In the genomic region with DNA sequence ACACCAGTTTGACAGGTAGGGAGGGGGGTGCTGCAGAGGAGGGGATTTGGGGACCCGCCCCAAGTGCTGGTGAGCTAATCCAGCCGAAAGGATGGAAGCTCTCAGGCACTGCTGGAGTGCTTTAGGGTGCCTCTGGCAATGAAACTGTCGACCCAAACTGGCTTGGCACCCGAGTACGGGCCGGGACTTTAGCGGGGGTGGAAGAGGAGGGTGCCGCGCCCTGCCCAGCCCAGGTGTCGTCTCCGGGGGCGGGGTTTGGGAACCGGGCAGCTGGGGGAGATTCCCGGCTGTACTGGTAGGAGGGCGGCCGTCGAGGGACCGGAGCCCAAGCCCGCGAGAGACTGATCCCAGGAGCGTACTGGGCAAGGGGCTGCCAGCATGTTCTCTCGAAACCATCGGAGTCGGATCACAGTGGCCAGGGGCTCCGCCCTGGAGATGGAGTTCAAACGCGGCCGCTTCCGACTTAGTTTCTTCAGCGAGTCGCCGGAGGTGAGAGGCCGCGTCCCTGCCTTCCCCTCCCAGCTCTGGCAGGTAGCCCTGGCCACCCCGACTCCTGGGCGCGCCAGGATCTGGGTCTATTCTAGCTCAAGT, we compare ENCODE assay signal across 7 mouse cellular contexts. TPM values are rescaled to one million over a fixed set of nuclear protein-coding genes. Genes with fewer than 3 reads are reported as not detected.
A peak's percentile ranks its signal among the peaks of the same experiment; 100 is the strongest.
DNase-seq lines count a peak whose midpoint lies in the region; ATAC-seq lines count a peak whose summit lies in the region.

No protein-coding gene starts in this region.

- peak; percentile 19 for ATAC-seq in activated CD4-positive, CD25-positive, alpha-beta regulatory T cell, adult 4 months
- ATAC-seq in embryonic facial prominence, embryonic 12.5 days (ENCODE audit: insufficient number of reproducible peaks, insufficient read depth, low FRiP score, low TSS enrichment), result no peak
- ATAC-seq in midbrain, embryonic 11.5 days (ENCODE audit: low FRiP score), result no peak

- H3K9me3 ChIP-seq in embryonic facial prominence, embryonic 12.5 days, result no peaks in the 10 kb centered on the region
- H3K9me3 ChIP-seq in midbrain, embryonic 11.5 days (ENCODE audit: control insufficient read depth, low read length), result no peaks in the 10 kb centered on the region

- no peaks in the 10 kb centered on the region for H3K36me3 ChIP-seq in embryonic facial prominence, embryonic 12.5 days
- H3K36me3 ChIP-seq in midbrain, embryonic 11.5 days (ENCODE audit: control insufficient read depth, insufficient read depth, low read length), result no peaks in the 10 kb centered on the region

- peaks cover 39% of the 10 kb centered on the region for H3K4me1 ChIP-seq in embryonic facial prominence, embryonic 12.5 days
- peaks cover 36% of the 10 kb centered on the region for H3K4me1 ChIP-seq in midbrain, embryonic 11.5 days (ENCODE audit: control insufficient read depth, insufficient read depth, low read length)

- H3K27me3 ChIP-seq in embryonic facial prominence, embryonic 12.5 days, result no peaks in the 10 kb centered on the region
- H3K27me3 ChIP-seq in midbrain, embryonic 11.5 days (ENCODE audit: control insufficient read depth, insufficient read depth, low read length), result peaks cover 7% of the 10 kb centered on the region

- peak overlapping the region; percentile 51 for H3K4me3 ChIP-seq in embryonic facial prominence, embryonic 12.5 days
- peak overlapping the region; percentile 26 for H3K4me3 ChIP-seq in midbrain, embryonic 11.5 days (ENCODE audit: low read depth, low read length)

- DNase-seq in heart, postnatal 36 days, result peak; percentile 42 to 47
- peak; percentile 63 to 76 for DNase-seq in kidney, postnatal 4 days
- peak; percentile 89 for DNase-seq in midbrain, embryonic 11.5 days (ENCODE audit: low spot score, missing footprints)
- DNase-seq in left cerebral cortex, postnatal 4 days, result no peak
- DNase-seq in T-cell, adult 2 months (ENCODE audit: low spot score), result no peak

- peak overlapping the region; percentile 100 for H3K27ac ChIP-seq in embryonic facial prominence, embryonic 12.5 days
- H3K27ac ChIP-seq in midbrain, embryonic 11.5 days (ENCODE audit: low read depth, low read length), result no peak overlapping the region

- H3K9ac ChIP-seq in embryonic facial prominence, embryonic 12.5 days, result peak overlapping the region; percentile 83
- peak overlapping the region; percentile 97 for H3K9ac ChIP-seq in midbrain, embryonic 11.5 days (ENCODE audit: low read length)

- H3K4me2 ChIP-seq in embryonic facial prominence, embryonic 12.5 days (replicated peaks), result peak overlapping the region; percentile 70
- H3K4me2 ChIP-seq in midbrain, embryonic 11.5 days, result peak overlapping the region; percentile 86

- 2% methylated on average over 36 of the region's 37 CpGs for WGBS in embryonic facial prominence, embryonic 12.5 days
- 2% methylated on average over 37 of the region's 37 CpGs for WGBS in midbrain, embryonic 11.5 days

- intact Hi-C loops in heart, postnatal 36 days (cut with DNase I), result no loop called here
- intact Hi-C loops in left cerebral cortex, postnatal 4 days (cut with DNase I), result no loop called here

RNA-seq across cellular contexts. Expression of gene Rtkn, which starts 0.4 kb away (rescaled TPM):
- not detected for polyA plus RNA-seq in activated CD4-positive, CD25-positive, alpha-beta regulatory T cell, adult 4 months (2017; shearing (Covaris generic))
- polyA plus RNA-seq in embryonic facial prominence, embryonic 12.5 days (2016; fragmentation: Nextera tagmentation; extraction: Ambion mirVana), result 51.3 and 54.6 TPM in 2 replicates
- total RNA-seq in heart, postnatal 36 days (2021), result 1 to 10 TPM; 4.6 to 5.5 TPM
- polyA plus RNA-seq in midbrain, embryonic 11.5 days (2014; fragmentation: Nextera tagmentation; extraction: Ambion mirVana), result 13.6 and 16.6 TPM in 2 replicates
- total RNA-seq in left cerebral cortex, postnatal 4 days (2021), result 10 to 100 TPM; 12.3 to 15.2 TPM

RNA-seq across cellular contexts. Expression of gene Ino80b, which starts 10.4 kb away (rescaled TPM):
- polyA plus RNA-seq in activated CD4-positive, CD25-positive, alpha-beta regulatory T cell, adult 4 months (2017; shearing (Covaris generic)), result 1 to 10 TPM; 1.3 to 2.4 TPM
- polyA plus RNA-seq in embryonic facial prominence, embryonic 12.5 days (2016; fragmentation: Nextera tagmentation; extraction: Ambion mirVana), result 17.9 and 21.4 TPM in 2 replicates
- total RNA-seq in heart, postnatal 36 days (2021), result 10 to 100 TPM; 14.5 to 16.0 TPM
- 18.8 and 19.4 TPM in 2 replicates for polyA plus RNA-seq in midbrain, embryonic 11.5 days (2014; fragmentation: Nextera tagmentation; extraction: Ambion mirVana)
- total RNA-seq in left cerebral cortex, postnatal 4 days (2021), result 10 to 100 TPM; 24.9 to 26.4 TPM

RNA-seq across cellular contexts. Expression of gene Wbp1, which starts 14.3 kb away (rescaled TPM):
- 10 to 100 TPM; 21.2 to 31.7 TPM for polyA plus RNA-seq in activated CD4-positive, CD25-positive, alpha-beta regulatory T cell, adult 4 months (2017; shearing (Covaris generic))
- 193 and 204 TPM in 2 replicates for polyA plus RNA-seq in embryonic facial prominence, embryonic 12.5 days (2016; fragmentation: Nextera tagmentation; extraction: Ambion mirVana)
- total RNA-seq in heart, postnatal 36 days (2021), result 10 to 100 TPM; 71.0 to 71.7 TPM
- 134 and 153 TPM in 2 replicates for polyA plus RNA-seq in midbrain, embryonic 11.5 days (2014; fragmentation: Nextera tagmentation; extraction: Ambion mirVana)
- 10 to 100 TPM; 60.3 to 68.7 TPM for total RNA-seq in left cerebral cortex, postnatal 4 days (2021)

RNA-seq across cellular contexts. Expression of gene Mogs, which starts 20.4 kb away (rescaled TPM):
- polyA plus RNA-seq in activated CD4-positive, CD25-positive, alpha-beta regulatory T cell, adult 4 months (2017; shearing (Covaris generic)), result 10 to 100 TPM in 1 of 2 experiments, 1 to 10 TPM in 1; 8.7 to 12.5 TPM
- 54.9 and 55.2 TPM in 2 replicates for polyA plus RNA-seq in embryonic facial prominence, embryonic 12.5 days (2016; fragmentation: Nextera tagmentation; extraction: Ambion mirVana)
- 1 to 10 TPM; 8.2 to 8.8 TPM for total RNA-seq in heart, postnatal 36 days (2021)
- 21.6 and 23.4 TPM in 2 replicates for polyA plus RNA-seq in midbrain, embryonic 11.5 days (2014; fragmentation: Nextera tagmentation; extraction: Ambion mirVana)
- 10 to 100 TPM; 27.2 to 33.2 TPM for total RNA-seq in left cerebral cortex, postnatal 4 days (2021)

RNA-seq across cellular contexts. Expression of gene Wdr54, which starts 20.5 kb away (rescaled TPM):
- polyA plus RNA-seq in activated CD4-positive, CD25-positive, alpha-beta regulatory T cell, adult 4 months (2017; shearing (Covaris generic)), result under 1 TPM in 1 of 2 experiments, not detected in 1; 0.73 TPM
- polyA plus RNA-seq in embryonic facial prominence, embryonic 12.5 days (2016; fragmentation: Nextera tagmentation; extraction: Ambion mirVana), result 10.0 and 11.3 TPM in 2 replicates
- total RNA-seq in heart, postnatal 36 days (2021), result 1 to 10 TPM; 1.4 to 1.5 TPM
- polyA plus RNA-seq in midbrain, embryonic 11.5 days (2014; fragmentation: Nextera tagmentation; extraction: Ambion mirVana), result 11.1 and 13.7 TPM in 2 replicates
- total RNA-seq in left cerebral cortex, postnatal 4 days (2021), result 10 to 100 TPM; 20.1 to 24.3 TPM

Comparison
In these comparisons a context has a peak if more than half of its experiments do, and no peak if none do; other contexts are left out.
1. DNase-seq: peak in heart, postnatal 36 days (2 of 2), kidney, postnatal 4 days (2 of 2) and midbrain, embryonic 11.5 days (single experiment); none in left cerebral cortex, postnatal 4 days (single experiment) and T-cell, adult 2 months (single experiment).
2. RNA of gene Rtkn, which starts 0.4 kb away (polyA plus RNA-seq): 51.3 to 54.6 TPM in embryonic facial prominence, embryonic 12.5 days and 13.6 to 16.6 TPM in midbrain, embryonic 11.5 days; not detected in activated CD4-positive, CD25-positive, alpha-beta regulatory T cell, adult 4 months; every median in the first group is over 10 times any median in the second.